Mouse (Mus musculus): ENCODE results near the gene Nck2. TPM values are rescaled to one million over a fixed set of nuclear protein-coding genes. Genes with fewer than 3 reads are reported as not detected.

Gene Nck2
- polyA plus RNA-seq, 1 experiment from 2014 or later = 35.9 TPM

- Histone ChIP-seq H3K4me3 (no peak overlapping the region), H3K9me3 (no peaks in the 10 kb centered on the region), H3K36me3 (no peaks in the 10 kb centered on the region), H3K4me1 (peaks cover 17% of the 10 kb centered on the region), H3K9ac (no peak overlapping the region), H3K4me2 (no peak overlapping the region), H3K27ac (no peak overlapping the region), H3K27me3 (no peaks in the 10 kb centered on the region)
- 98% methylated on average over 2 of the region's 2 CpGs for WGBS
- ATAC-seq (ENCODE audit: insufficient number of reproducible peaks, low FRiP score, low TSS enrichment, low read depth) = no peak
These were observed 1.8 kb upstream of the Nck2 start for GRCm38 (mm10) chr1:43442568-43442967.

GRCm38 (mm10) chr1:43445170-43446088 lies 1.1 kb downstream of the Nck2 start:
- H3K9me3 ChIP-seq = no peaks in the 10 kb centered on the region
- ATAC-seq (ENCODE audit: insufficient number of reproducible peaks, low FRiP score, low TSS enrichment, low read depth) = peak; percentile 89
- H3K36me3 ChIP-seq = no peaks in the 10 kb centered on the region
- WGBS = under 1% methylated on average over 84 of the region's 86 CpGs
- H3K27me3 ChIP-seq = no peaks in the 10 kb centered on the region
- peak overlapping the region; percentile 79 for H3K4me2 ChIP-seq
- peaks cover 24% of the 10 kb centered on the region for H3K4me1 ChIP-seq
- H3K4me3 ChIP-seq = peak overlapping the region; percentile 94
- H3K9ac ChIP-seq = peak overlapping the region; percentile 93
- H3K27ac ChIP-seq = peak overlapping the region; percentile 97

- Histone ChIP-seq H3K9ac (peak overlapping the region; percentile 93), H3K9me3 (no peaks in the 10 kb centered on the region), H3K27me3 (no peaks in the 10 kb centered on the region), H3K4me3 (peak overlapping the region; percentile 94), H3K27ac (peak overlapping the region; percentile 97), H3K36me3 (no peaks in the 10 kb centered on the region), H3K4me2 (peak overlapping the region; percentile 79), H3K4me1 (peaks cover 26% of the 10 kb centered on the region)
- WGBS = under 1% methylated on average over 42 of the region's 44 CpGs
- no peak; the same call in 1 of the 2 replicates for ATAC-seq (ENCODE audit: insufficient number of reproducible peaks, low FRiP score, low TSS enrichment, low read depth)
These were observed 1.7 kb downstream of the Nck2 start for GRCm38 (mm10) chr1:43446089-43446533.

GRCm38 (mm10) chr1:43446731-43447601 lies 2.6 kb downstream of the Nck2 start:
- peak overlapping the region; percentile 93 for H3K9ac ChIP-seq
- H3K4me3 ChIP-seq = peak overlapping the region; percentile 94
- no peak for ATAC-seq (ENCODE audit: insufficient number of reproducible peaks, low FRiP score, low TSS enrichment, low read depth)
- H3K4me2 ChIP-seq = peak overlapping the region; percentile 79
- no peaks in the 10 kb centered on the region for H3K36me3 ChIP-seq
- 10% methylated on average over 16 of the region's 16 CpGs for WGBS
- H3K4me1 ChIP-seq = peaks cover 29% of the 10 kb centered on the region
- no peaks in the 10 kb centered on the region for H3K27me3 ChIP-seq
- H3K9me3 ChIP-seq = no peaks in the 10 kb centered on the region
- H3K27ac ChIP-seq = peak overlapping the region; percentile 97

GRCm38 (mm10) chr1:43447602-43448287 lies 3.4 kb downstream of the Nck2 start:
- Histone ChIP-seq H3K36me3 (no peaks in the 10 kb centered on the region), H3K9ac (no peak overlapping the region), H3K27ac (no peak overlapping the region), H3K4me1 (peaks cover 29% of the 10 kb centered on the region), H3K4me3 (peak overlapping the region; percentile 94), H3K9me3 (no peaks in the 10 kb centered on the region), H3K4me2 (peak overlapping the region; percentile 79), H3K27me3 (no peaks in the 10 kb centered on the region)
- 27% methylated on average over 9 of the region's 9 CpGs for WGBS
- ATAC-seq (ENCODE audit: insufficient number of reproducible peaks, low FRiP score, low TSS enrichment, low read depth) = no peak

- Histone ChIP-seq H3K4me3 (no peak overlapping the region), H3K27me3 (no peaks in the 10 kb centered on the region), H3K27ac (no peak overlapping the region), H3K9ac (no peak overlapping the region), H3K4me2 (no peak overlapping the region), H3K36me3 (no peaks in the 10 kb centered on the region), H3K9me3 (no peaks in the 10 kb centered on the region), H3K4me1 (peaks cover 26% of the 10 kb centered on the region)
- 83% methylated on average over 1 of the region's 1 CpGs for WGBS
- no peak for ATAC-seq (ENCODE audit: insufficient number of reproducible peaks, low FRiP score, low TSS enrichment, low read depth)
These were observed 6.4 kb downstream of the Nck2 start for GRCm38 (mm10) chr1:43450811-43451210.

- Histone ChIP-seq H3K4me3 (no peak overlapping the region), H3K9ac (no peak overlapping the region), H3K27me3 (no peaks in the 10 kb centered on the region), H3K9me3 (no peaks in the 10 kb centered on the region), H3K4me2 (no peak overlapping the region), H3K27ac (no peak overlapping the region), H3K36me3 (no peaks in the 10 kb centered on the region), H3K4me1 (peaks cover 9% of the 10 kb centered on the region)
- 86% methylated on average over 3 of the region's 3 CpGs for WGBS
- ATAC-seq (ENCODE audit: insufficient number of reproducible peaks, low FRiP score, low TSS enrichment, low read depth) = no peak
These were observed 9.3 kb downstream of the Nck2 start for GRCm38 (mm10) chr1:43453683-43454082.

- Histone ChIP-seq H3K36me3 (no peaks in the 10 kb centered on the region), H3K27me3 (no peaks in the 10 kb centered on the region), H3K27ac (no peak overlapping the region), H3K4me2 (no peak overlapping the region), H3K4me3 (no peak overlapping the region), H3K9me3 (no peaks in the 10 kb centered on the region), H3K4me1 (peaks cover 9% of the 10 kb centered on the region), H3K9ac (no peak overlapping the region)
- no peak for ATAC-seq (ENCODE audit: insufficient number of reproducible peaks, low FRiP score, low TSS enrichment, low read depth)
- 72% methylated on average over 8 of the region's 8 CpGs for WGBS
These were observed 10.4 kb downstream of the Nck2 start for GRCm38 (mm10) chr1:43454741-43455140.

GRCm38 (mm10) chr1:43455196-43455595 lies 10.8 kb downstream of the Nck2 start:
- Histone ChIP-seq H3K36me3 (no peaks in the 10 kb centered on the region), H3K4me3 (no peak overlapping the region), H3K9ac (no peak overlapping the region), H3K4me2 (no peak overlapping the region), H3K9me3 (no peaks in the 10 kb centered on the region), H3K4me1 (peaks cover 9% of the 10 kb centered on the region), H3K27ac (no peak overlapping the region), H3K27me3 (no peaks in the 10 kb centered on the region)
- ATAC-seq (ENCODE audit: insufficient number of reproducible peaks, low FRiP score, low TSS enrichment, low read depth) = no peak
- WGBS = 40% methylated on average over 1 of the region's 1 CpGs

GRCm38 (mm10) chr1:43457012-43457766 lies 12.8 kb downstream of the Nck2 start:
- H3K4me3 ChIP-seq = no peak overlapping the region
- H3K36me3 ChIP-seq = no peaks in the 10 kb centered on the region
- H3K9me3 ChIP-seq = no peaks in the 10 kb centered on the region
- ATAC-seq (ENCODE audit: insufficient number of reproducible peaks, low FRiP score, low TSS enrichment, low read depth) = no peak
- 0 out of 2 replicates have a peak, but pooled peaks cover 4% of the 10 kb centered on the region for H3K4me1 ChIP-seq
- no peaks in the 10 kb centered on the region for H3K27me3 ChIP-seq
- no peak overlapping the region for H3K27ac ChIP-seq
- no peak overlapping the region for H3K4me2 ChIP-seq
- 86% methylated on average over 7 of the region's 7 CpGs for WGBS
- no peak overlapping the region for H3K9ac ChIP-seq

GRCm38 (mm10) chr1:43460468-43460867 lies 16.1 kb downstream of the Nck2 start:
- Histone ChIP-seq H3K9me3 (no peaks in the 10 kb centered on the region), H3K4me1 (peaks cover 14% of the 10 kb centered on the region), H3K27me3 (no peaks in the 10 kb centered on the region), H3K9ac (no peak overlapping the region), H3K4me2 (no peak overlapping the region), H3K27ac (no peak overlapping the region), H3K36me3 (no peaks in the 10 kb centered on the region), H3K4me3 (no peak overlapping the region)
- 89% methylated on average over 5 of the region's 5 CpGs for WGBS
- no peak for ATAC-seq (ENCODE audit: insufficient number of reproducible peaks, low FRiP score, low TSS enrichment, low read depth)

All from limb, embryonic 15.5 days (tissue).